Mouse (Mus musculus) neural tube, embryonic 12.5 days (tissue): ENCODE measurements around the gene Tacr1. TPM values are rescaled to one million over a fixed set of nuclear protein-coding genes. Genes with fewer than 3 reads are reported as not detected.

Experiments
- ATAC-seq: fragments of 200-750 bp; cut with Nextera tagmentation; 2 replicates; pipeline ENCODE4 v1.8.0; 2017; ENCODE audit warnings: low read depth, mild to moderate bottlenecking, moderate TSS enrichment, moderate library complexity; ENCODE audit not compliant: low FRiP score
- H3K27ac ChIP-seq: fragments of 300-500 bp; sonication (generic); 2 replicates; pipeline ENCODE4 v1.5.1; 2016
- H3K27me3 ChIP-seq: fragments of 300-500 bp; sonication (generic); replicated peaks from 2 replicates; pipeline ENCODE4 v1.6.1; 2016; ENCODE audit warnings: mild to moderate bottlenecking
- H3K36me3 ChIP-seq: fragments of 300-500 bp; sonication (generic); 2 replicates; pipeline ENCODE4 v1.6.1; 2016; ENCODE audit warnings: mild to moderate bottlenecking
- H3K4me1 ChIP-seq: fragments of 300-500 bp; sonication (generic); 2 replicates; pipeline ENCODE4 v1.6.1; 2016
- H3K4me2 ChIP-seq: fragments of 300-500 bp; sonication (generic); replicated peaks from 2 replicates; pipeline ENCODE4 v1.6.1; 2016; ENCODE audit warnings: mild to moderate bottlenecking
- H3K4me3 ChIP-seq: fragments of 300-500 bp; sonication (generic); 2 replicates; pipeline ENCODE4 v1.5.1; 2016
- H3K9ac ChIP-seq: fragments of 300-500 bp; sonication (generic); 2 replicates; pipeline ENCODE4 v1.6.1; 2016; ENCODE audit warnings: mild to moderate bottlenecking
- H3K9me3 ChIP-seq: fragments of 300-500 bp; sonication (generic); 2 replicates; pipeline ENCODE4 v1.6.1; 2016; ENCODE audit warnings: mild to moderate bottlenecking
- WGBS: fragments of 180-500 bp; shearing (Covaris S2); methylation state at CpG from one replicate; pipeline ENCODE4 v1.1.7; 2016; 5-methylcytosine and 5-hydroxymethylcytosine counted together
- polyA plus RNA-seq: library from polyadenylated mRNA; unstranded; fragments of >200 nt; fragmentation: Nextera tagmentation; extraction: Ambion mirVana; gene quantifications from 2 replicates; pipeline ENCODE4 v1.2.1, GENCODE M21; 2016

Tacr1 gene
- polyA plus RNA-seq, 1 experiment from 2014 or later = 2.5 TPM

GRCm38 (mm10) chr6:82549270-82549669, 147.1 kb downstream of the Tacr1 start:
- Histone ChIP-seq H3K36me3 (no peaks in the 10 kb centered on the region), H3K4me2 (no peak overlapping the region), H3K9me3 (peaks cover 8% of the 10 kb centered on the region; the same call in 1 of the 2 replicates), H3K4me3 (no peak overlapping the region), H3K4me1 (no peaks in the 10 kb centered on the region), H3K27ac (no peak overlapping the region), H3K27me3 (no peaks in the 10 kb centered on the region), H3K9ac (no peak overlapping the region)
- no peak for ATAC-seq
- 65% methylated on average over 3 of the region's 3 CpGs for WGBS

- ATAC-seq = no peak
- Histone ChIP-seq H3K4me2 (no peak overlapping the region), H3K4me1 (no peaks in the 10 kb centered on the region), H3K9me3 (no peaks in the 10 kb centered on the region), H3K9ac (no peak overlapping the region), H3K36me3 (no peaks in the 10 kb centered on the region), H3K4me3 (no peak overlapping the region), H3K27me3 (no peaks in the 10 kb centered on the region), H3K27ac (no peak overlapping the region)
- WGBS = 91% methylated on average over 5 of the region's 5 CpGs
Measured at GRCm38 (mm10) chr6:82575445-82575844, 173.3 kb downstream of the Tacr1 start.

GRCm38 (mm10) chr6:82585396-82585795, 183.3 kb downstream of the Tacr1 start:
- Histone ChIP-seq H3K9me3 (no peaks in the 10 kb centered on the region), H3K9ac (no peak overlapping the region), H3K4me3 (no peak overlapping the region), H3K27ac (no peak overlapping the region), H3K36me3 (no peaks in the 10 kb centered on the region), H3K4me2 (no peak overlapping the region), H3K27me3 (no peaks in the 10 kb centered on the region), H3K4me1 (no peaks in the 10 kb centered on the region)
- WGBS = 70% methylated on average over 6 of the region's 6 CpGs
- ATAC-seq = no peak

GRCm38 (mm10) chr6:82589387-82589786, 187.3 kb downstream of the Tacr1 start:
- no peak for ATAC-seq
- no peaks in the 10 kb centered on the region for H3K9me3 ChIP-seq
- 90% methylated on average over 7 of the region's 7 CpGs for WGBS
- H3K9ac ChIP-seq = no peak overlapping the region
- H3K36me3 ChIP-seq = no peaks in the 10 kb centered on the region
- H3K27me3 ChIP-seq = no peaks in the 10 kb centered on the region
- H3K4me3 ChIP-seq = no peak overlapping the region
- no peaks in the 10 kb centered on the region for H3K4me1 ChIP-seq
- H3K4me2 ChIP-seq = no peak overlapping the region
- H3K27ac ChIP-seq = no peak overlapping the region

GRCm38 (mm10) chr6:82595461-82596090, 193.4 kb downstream of the Tacr1 start:
- 70% methylated on average over 8 of the region's 8 CpGs for WGBS

GRCm38 (mm10) chr6:82603228-82603627, 201.1 kb downstream of the Tacr1 start:
- Histone ChIP-seq H3K9me3 (no peaks in the 10 kb centered on the region), H3K4me1 (no peaks in the 10 kb centered on the region), H3K27ac (no peak overlapping the region), H3K4me2 (no peak overlapping the region), H3K36me3 (no peaks in the 10 kb centered on the region), H3K4me3 (no peak overlapping the region), H3K27me3 (no peaks in the 10 kb centered on the region), H3K9ac (no peak overlapping the region)
- WGBS = 86% methylated on average over 9 of the region's 9 CpGs
- ATAC-seq = no peak

More at GRCm38 (mm10) chr6:82595461-82596090, 193.4 kb downstream of the Tacr1 start:
- no peaks in the 10 kb centered on the region for H3K4me1 ChIP-seq
- H3K27ac ChIP-seq = no peak overlapping the region
- no peak overlapping the region for H3K9ac ChIP-seq
- H3K36me3 ChIP-seq = no peaks in the 10 kb centered on the region
- no peaks in the 10 kb centered on the region for H3K9me3 ChIP-seq
- no peak overlapping the region for H3K4me3 ChIP-seq
- H3K4me2 ChIP-seq = no peak overlapping the region
- no peak for ATAC-seq
- H3K27me3 ChIP-seq = no peaks in the 10 kb centered on the region

GRCm38 (mm10) chr6:82603665-82604064, 201.5 kb downstream of the Tacr1 start:
- Histone ChIP-seq H3K4me3 (no peak overlapping the region), H3K9ac (no peak overlapping the region), H3K27me3 (no peaks in the 10 kb centered on the region), H3K9me3 (no peaks in the 10 kb centered on the region), H3K4me2 (no peak overlapping the region), H3K4me1 (no peaks in the 10 kb centered on the region), H3K27ac (no peak overlapping the region), H3K36me3 (no peaks in the 10 kb centered on the region)
- WGBS = 46% methylated on average over 2 of the region's 2 CpGs
- peak; percentile 66; the same call in 1 of the 2 replicates for ATAC-seq

- WGBS = 72% methylated on average over 8 of the region's 8 CpGs
- Histone ChIP-seq H3K4me2 (no peak overlapping the region), H3K36me3 (no peaks in the 10 kb centered on the region), H3K27ac (no peak overlapping the region), H3K4me1 (no peaks in the 10 kb centered on the region), H3K9ac (no peak overlapping the region), H3K4me3 (no peak overlapping the region), H3K9me3 (no peaks in the 10 kb centered on the region), H3K27me3 (no peaks in the 10 kb centered on the region)
- no peak for ATAC-seq
Measured at GRCm38 (mm10) chr6:82604791-82605190, 202.7 kb downstream of the Tacr1 start.

GRCm38 (mm10) chr6:82608756-82609155, 206.6 kb downstream of the Tacr1 start:
- Histone ChIP-seq H3K9me3 (no peaks in the 10 kb centered on the region), H3K4me2 (no peak overlapping the region), H3K36me3 (no peaks in the 10 kb centered on the region), H3K4me1 (no peaks in the 10 kb centered on the region), H3K9ac (no peak overlapping the region), H3K27me3 (no peaks in the 10 kb centered on the region), H3K4me3 (no peak overlapping the region), H3K27ac (no peak overlapping the region)
- no peak for ATAC-seq
- 95% methylated on average over 4 of the region's 4 CpGs for WGBS

GRCm38 (mm10) chr6:82609339-82609926, 207.3 kb downstream of the Tacr1 start:
- 67% methylated on average over 7 of the region's 7 CpGs for WGBS
- Histone ChIP-seq H3K4me3 (no peak overlapping the region), H3K9me3 (no peaks in the 10 kb centered on the region), H3K27me3 (no peaks in the 10 kb centered on the region), H3K9ac (no peak overlapping the region), H3K36me3 (no peaks in the 10 kb centered on the region), H3K4me2 (no peak overlapping the region), H3K4me1 (no peaks in the 10 kb centered on the region), H3K27ac (no peak overlapping the region)
- ATAC-seq = no peak
